Mouse (Mus musculus) heart, adult 8-10 months (tissue): ENCODE data around the gene Adk. TPM values are rescaled to one million over a fixed set of nuclear protein-coding genes. Genes with fewer than 3 reads are reported as not detected.
"Not testable (repeated sequence)": the region's sequence is repeated elsewhere in the genome, so short reads cannot be mapped to it uniquely, and the experiment has no call there.

Experiments
- DNase-seq: peaks from one replicate; pipeline ENCODE4 v3.0.0; 2022; ENCODE audit warnings: low spot score
- total RNA-seq, 4 experiments: library from RNA; stranded (reverse); gene quantifications; 2 replicates each; pipeline ENCODE4 v1.2.4; 2022

Gene Adk
- total RNA-seq, 4 experiments from 2014 or later = 233 to 260 (median 250) TPM

- no peak for DNase-seq
Observed at GRCm38 (mm10) chr14:21064321-21064720, 11.9 kb downstream of the Adk start.

GRCm38 (mm10) chr14:21065490-21066162 is 13.3 kb downstream of the Adk start:
- no peak for DNase-seq

DNA sequence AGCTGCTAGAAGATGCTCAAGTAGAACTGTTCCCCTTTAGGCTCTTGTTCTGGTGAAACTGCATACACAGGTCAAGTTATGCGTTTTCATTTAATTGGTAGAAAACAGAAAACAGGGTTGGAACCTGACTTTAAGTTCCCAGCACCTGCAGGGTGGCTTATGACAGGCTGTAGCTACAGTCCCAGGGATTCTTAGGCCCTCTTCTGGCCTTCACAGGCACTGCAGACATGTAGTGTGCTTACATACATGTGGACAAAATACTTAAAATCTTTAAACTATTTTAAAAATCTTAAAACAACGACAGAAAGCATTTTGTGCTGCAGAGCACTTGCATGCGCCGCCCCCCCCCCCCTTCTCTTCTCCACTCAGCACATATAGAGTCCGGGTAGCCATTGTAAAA is 17.2 kb downstream of the Adk start:
- DNase-seq = no peak

GRCm38 (mm10) chr14:21073981-21074380 is 21.6 kb downstream of the Adk start:
- no peak for DNase-seq

DNA sequence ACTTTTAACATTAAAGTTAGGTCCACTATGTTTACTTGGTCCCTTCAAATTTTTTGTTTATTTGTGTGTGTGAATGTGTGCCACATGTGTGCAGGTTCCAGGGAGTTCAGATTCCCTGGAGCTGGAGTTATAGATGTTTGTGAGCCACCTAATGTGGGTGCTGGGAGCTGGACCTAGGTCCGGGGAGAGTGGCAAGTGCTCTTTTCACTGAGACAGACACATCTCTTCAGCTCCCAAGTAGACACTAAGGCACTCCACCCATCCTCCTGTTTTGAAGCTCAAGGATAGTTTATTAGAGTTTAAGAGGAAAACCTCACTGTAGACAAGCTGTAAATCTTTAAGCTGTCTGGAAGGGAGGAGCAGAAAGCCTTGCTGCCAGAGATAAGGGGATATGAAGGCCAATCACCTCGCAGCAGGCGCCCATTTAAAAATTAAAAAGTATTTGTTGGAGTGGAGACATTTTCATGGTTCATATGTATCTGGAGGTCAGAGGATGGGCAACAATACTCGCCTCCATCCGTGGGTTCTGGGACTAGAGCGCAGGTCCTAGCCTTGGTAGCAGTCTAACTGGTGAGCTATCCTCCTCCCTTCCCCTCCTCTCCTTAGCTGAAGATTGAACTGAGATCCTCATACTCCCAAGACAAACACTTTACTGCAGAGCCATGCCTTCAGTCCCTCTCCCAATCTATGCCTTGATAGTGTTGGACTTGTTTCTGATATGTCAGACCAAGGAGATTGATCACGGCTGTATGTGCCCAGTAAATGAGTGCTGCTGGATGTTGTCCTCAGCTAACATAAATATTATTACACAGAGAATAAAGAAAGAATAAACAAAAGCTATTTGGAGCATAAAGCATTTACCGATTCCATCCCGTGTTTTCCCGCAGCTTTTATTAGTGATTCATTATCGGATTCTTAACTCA is 22.3 kb downstream of the Adk start:
- DNase-seq = no peak

GRCm38 (mm10) chr14:21075751-21076500 is 23.6 kb downstream of the Adk start:
- DNase-seq = peak; percentile 84

- no peak for DNase-seq
Observed at GRCm38 (mm10) chr14:21076501-21077194, 24.3 kb downstream of the Adk start.

DNA sequence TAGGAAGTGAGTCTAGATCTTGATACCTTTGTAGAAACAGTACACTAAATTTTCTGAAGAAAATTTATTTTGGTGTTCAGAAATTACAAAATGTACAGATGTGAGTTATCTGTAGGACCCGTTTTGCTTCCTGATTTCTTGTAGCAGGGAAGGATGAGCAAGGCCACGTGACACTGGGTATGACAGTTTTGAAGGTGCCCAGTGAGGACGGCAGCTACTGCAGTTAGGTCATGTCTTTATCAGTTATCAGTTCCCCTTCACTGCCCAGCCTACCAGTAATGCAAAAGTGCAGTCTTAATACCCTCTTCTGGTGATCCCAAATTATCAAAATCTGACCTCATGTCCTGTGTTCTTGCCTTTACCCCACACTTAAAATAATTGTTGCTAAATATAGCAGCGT is 25.6 kb downstream of the Adk start:
- no peak for DNase-seq

- DNase-seq = no peak
Observed at GRCm38 (mm10) chr14:21078511-21078910, 26.1 kb downstream of the Adk start.

- DNase-seq = no peak
Observed at GRCm38 (mm10) chr14:21082823-21083222, 30.4 kb downstream of the Adk start.

- DNase-seq = no peak
Observed at GRCm38 (mm10) chr14:21085666-21086065, 33.3 kb downstream of the Adk start.

GRCm38 (mm10) chr14:21086106-21086505 is 33.7 kb downstream of the Adk start:
- no peak for DNase-seq

DNA sequence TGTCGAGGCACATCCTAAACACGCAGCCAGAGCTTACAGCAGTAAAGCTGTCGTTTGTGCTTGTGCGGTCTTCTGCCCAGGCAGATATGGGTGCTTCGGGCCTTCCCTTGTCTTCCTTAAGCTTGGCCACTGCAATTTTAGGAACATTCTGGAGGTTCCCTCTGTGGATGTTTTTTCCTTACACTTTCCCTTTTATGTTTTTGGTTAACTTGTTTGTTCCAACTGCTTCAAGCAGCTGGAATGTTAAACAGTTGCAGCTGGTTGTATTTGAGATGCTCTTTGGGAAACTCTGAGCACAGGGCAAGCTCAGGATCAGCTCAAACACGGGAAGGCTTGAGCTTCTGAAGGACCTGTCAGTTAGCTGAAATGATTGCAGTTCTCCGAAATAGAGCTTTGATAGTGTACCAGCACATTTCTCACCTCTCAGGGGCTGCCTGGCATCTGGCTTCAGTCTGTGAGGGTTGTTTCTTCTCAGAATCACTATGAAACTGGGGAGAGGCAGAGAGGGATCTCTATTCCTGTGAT is 34.5 kb downstream of the Adk start:
- DNase-seq = no peak

GRCm38 (mm10) chr14:21087390-21088060 is 35.2 kb downstream of the Adk start:
- DNase-seq = no peak

GRCm38 (mm10) chr14:21088731-21089130 is 36.4 kb downstream of the Adk start:
- no peak for DNase-seq

DNA sequence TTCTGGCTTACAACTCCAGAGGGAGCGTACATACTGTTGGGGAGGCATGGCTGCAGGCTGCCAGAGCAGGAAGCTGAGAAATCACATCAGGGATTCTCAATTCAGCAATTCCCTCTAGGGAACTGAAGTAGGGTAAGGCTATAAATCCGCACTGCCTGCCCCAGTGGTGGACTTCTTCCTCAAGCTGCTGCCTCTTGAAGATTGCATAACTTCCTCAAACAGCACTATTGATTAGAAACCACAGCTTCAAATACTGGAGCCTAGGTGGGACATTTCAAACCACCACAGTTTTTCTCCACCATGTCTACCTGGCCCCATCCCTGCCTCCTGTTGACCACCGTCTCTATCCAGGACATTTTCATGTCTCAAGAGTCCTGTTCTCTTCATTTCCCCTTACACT is 38.0 kb downstream of the Adk start:
- no peak for DNase-seq

GRCm38 (mm10) chr14:21090930-21091486 is 38.6 kb downstream of the Adk start:
- no peak for DNase-seq

GRCm38 (mm10) chr14:21094161-21094560 is 41.8 kb downstream of the Adk start:
- not testable (repeated sequence) for DNase-seq

DNA sequence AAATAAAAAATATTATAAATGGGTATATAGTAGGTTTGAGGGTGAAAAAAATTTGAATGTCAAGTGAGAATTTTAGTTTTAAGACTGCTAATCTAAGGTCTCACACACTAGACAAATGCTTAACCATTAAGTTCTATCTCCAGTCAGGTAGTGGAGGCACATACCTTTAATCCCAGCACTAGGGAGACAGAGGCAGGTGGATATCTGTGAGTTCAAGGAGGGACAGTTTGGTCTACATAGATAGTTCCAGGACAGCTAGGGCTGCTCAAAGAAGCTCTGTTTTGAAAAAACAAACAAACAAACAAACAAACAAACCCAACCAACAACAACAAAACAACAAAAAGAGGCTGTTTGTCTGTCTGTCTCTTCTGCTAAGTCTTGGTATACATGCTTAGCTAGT is 43.9 kb downstream of the Adk start:
- no peak for DNase-seq

- DNase-seq = no peak
Observed at GRCm38 (mm10) chr14:21096689-21097088, 44.3 kb downstream of the Adk start.
